Mouse (Mus musculus) heart, adult 18-20 months (tissue): Measurements from ENCODE around the gene Fgfr2. TPM values are rescaled to one million over a fixed set of nuclear protein-coding genes. Genes with fewer than 3 reads are reported as not detected.
"Not testable (repeated sequence)": the region's sequence is repeated elsewhere in the genome, so short reads cannot be mapped to it uniquely, and the experiment has no call there.

ENCODE experiments used
- DNase-seq, 2 experiments: peaks; one replicate each; pipeline ENCODE4 v3.0.0; 2021 to 2022; ENCODE audit warnings: mixed read lengths in 1 of 2
- total RNA-seq, 2 experiments: library from RNA; stranded (reverse); gene quantifications; 2 replicates each; pipeline ENCODE4 v1.2.3; 2021

The Fgfr2 gene
- total RNA-seq, 2 experiments from 2014 or later, result 1.3 to 2.6 TPM

DNA sequence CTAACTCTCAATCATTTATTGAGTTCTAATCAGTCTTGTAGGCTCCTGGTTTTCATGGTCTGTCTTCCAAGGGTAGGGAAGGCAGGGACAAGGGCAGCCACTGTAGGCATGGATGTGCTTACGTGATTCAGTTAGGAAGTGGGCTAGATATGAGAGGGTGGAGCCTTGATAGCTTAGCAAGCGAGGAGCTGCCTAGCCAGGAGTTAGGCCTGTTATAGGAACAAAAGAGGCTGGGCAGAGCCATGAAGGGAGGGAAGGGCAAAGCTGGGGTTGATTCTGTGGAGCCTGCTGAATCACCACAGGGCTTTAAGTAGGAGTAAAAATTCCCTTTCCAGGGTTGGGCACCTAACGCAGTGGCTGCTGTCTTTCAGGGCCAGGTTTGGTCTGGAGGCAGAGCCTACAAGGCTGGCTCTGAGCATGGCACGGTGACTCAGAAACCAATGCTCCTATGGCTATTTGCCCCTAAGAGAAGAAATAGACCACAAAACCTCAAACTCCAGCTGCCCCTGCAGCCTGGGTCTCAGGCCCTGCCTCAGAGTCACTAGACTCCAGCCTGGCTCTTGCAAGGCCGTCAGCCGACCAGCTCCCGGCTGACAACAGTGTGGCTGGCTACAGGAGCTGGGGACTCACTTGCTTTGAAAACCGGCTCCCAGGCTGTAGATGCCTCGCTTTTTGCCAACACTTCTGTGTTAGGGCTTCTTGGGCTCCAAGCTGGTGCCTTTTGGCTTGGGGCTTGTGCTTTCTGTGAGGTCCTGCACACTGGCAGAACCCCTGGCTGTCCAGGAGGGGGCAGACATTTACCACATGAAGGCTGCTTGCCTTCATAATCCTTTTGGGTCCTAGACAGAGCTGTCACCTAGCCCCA is 2449.7 kb downstream of the Fgfr2 start:
- DNase-seq, result peak in 1 of 2 experiments; percentile 72

DNA sequence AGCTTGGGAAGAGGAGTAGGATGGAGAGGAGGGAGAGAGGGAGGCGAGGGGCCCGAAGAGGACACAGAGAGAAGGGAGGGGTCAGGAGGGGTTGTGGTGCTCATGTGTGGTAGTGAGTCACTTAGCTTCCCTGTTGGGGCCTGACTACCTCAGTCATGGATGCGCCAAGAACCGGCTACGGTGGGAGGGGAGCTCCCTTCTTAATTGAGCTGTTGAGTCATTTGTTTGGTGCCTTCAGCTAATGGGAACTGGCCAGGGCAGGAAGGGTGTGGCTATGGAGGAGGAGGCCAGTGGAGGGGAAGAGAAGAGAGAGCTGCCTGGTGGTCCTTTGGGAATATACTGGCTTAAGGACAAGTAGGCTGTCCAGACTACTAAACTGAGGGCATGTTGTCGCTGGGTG is 2451.8 kb downstream of the Fgfr2 start:
- peak; percentile 87 to 93 for DNase-seq

- peak; percentile 57 to 83 for DNase-seq
Measured at GRCm38 (mm10) chr7:130670358-130670757, 2452.8 kb downstream of the Fgfr2 start.

DNA sequence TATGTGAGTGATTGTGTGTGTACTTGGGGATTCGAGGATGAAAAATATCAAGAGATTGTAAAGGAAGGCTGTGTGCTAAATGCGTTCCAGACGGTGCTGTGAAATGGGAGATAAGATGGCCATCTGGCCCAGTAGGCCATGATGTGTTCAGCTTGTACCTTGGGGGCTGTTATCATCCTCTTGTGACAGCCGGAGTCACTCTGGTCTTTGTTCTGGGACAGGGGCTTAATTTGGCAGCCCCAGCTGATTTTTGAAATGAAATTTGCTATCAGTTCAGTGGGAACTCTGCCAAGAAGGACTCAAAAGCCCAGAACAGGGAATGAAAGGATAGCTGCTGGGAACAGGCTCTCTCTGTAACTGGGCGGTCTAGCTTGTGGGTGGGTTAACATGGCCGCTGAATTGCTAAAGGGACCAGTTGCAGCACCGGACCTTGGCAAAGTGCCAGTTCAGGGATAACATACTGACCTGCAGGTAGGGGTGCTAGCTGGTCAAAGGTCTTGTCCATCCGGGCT is 2453.7 kb downstream of the Fgfr2 start:
- DNase-seq, result peak; percentile 82 to 84

DNA sequence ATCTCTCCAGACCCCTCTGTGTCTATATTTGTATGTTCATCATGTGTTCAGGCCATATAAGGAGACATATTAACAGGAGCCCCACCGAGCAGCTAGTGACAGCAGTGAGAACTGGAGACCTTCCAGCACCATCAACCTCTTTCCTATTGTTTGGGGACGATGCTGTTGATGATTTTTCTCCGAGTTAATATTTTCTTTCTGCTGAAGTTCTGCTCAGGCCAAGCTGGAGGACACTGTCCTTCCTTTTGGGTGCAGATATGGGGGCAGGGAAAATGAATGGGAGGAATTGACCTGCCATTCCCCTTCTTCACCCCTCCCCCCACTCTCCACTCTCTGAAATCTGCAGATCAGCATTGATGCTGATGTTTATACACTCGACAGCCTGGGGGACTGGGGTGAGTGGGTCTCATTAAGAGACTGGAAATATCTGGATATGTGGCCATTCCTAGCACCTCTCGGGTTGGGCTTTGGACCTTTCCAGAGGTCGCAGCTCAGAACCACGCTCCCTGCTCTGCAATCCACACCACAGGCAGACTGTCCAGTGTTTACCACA is 2454.3 kb downstream of the Fgfr2 start:
- DNase-seq, result peak in 1 of 2 experiments; percentile 54

GRCm38 (mm10) chr7:130668013-130668412 is 2455.1 kb downstream of the Fgfr2 start:
- not testable (repeated sequence) for DNase-seq

DNA sequence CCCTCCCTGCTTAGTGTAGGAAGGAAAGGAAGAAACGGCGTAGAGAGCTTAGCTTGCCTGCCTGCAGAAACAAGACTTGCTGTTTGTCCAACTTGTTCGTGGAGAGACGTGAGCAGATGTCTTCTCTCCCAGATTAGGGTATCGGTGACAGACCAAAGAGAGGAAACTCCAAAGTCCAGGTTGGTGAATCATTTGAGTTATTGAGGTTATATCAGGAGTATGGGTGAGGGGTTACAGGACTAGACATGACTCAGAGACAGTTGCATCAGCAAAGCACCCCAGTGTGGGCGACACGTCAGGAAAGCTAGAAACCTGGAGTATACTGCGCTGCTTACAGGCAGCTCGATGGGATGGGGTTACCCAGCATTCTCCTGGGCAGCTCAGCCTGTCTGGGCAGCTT is 2457.8 kb downstream of the Fgfr2 start:
- no peak for DNase-seq

DNA sequence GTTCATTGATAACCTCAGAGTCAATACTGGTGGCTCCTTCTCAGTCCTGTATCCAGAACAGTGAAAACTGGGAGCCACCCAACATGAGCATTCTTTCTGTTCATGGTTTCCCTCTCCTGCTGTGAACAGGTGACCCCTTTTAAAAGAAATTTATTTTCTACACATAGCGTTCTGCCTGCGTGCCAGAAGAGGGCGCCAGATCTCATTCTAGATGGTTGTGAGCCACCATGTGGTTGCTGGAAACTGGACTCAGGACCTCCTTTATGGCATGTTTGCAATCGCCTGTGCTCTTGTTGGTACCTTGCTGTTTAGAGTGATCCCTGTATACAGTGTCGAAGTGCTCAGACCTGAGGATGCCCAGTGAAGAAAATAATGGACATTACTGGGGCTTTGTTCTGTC is 2458.5 kb downstream of the Fgfr2 start:
- no peak for DNase-seq

- DNase-seq, result no peak
Measured at GRCm38 (mm10) chr7:130664037-130664436, 2459.1 kb downstream of the Fgfr2 start.

- no peak for DNase-seq
Measured at GRCm38 (mm10) chr7:130662869-130663268, 2460.3 kb downstream of the Fgfr2 start.

GRCm38 (mm10) chr7:130662250-130662649 is 2460.9 kb downstream of the Fgfr2 start:
- no peak for DNase-seq

GRCm38 (mm10) chr7:130659129-130659528 is 2464.0 kb downstream of the Fgfr2 start:
- no peak for DNase-seq

DNA sequence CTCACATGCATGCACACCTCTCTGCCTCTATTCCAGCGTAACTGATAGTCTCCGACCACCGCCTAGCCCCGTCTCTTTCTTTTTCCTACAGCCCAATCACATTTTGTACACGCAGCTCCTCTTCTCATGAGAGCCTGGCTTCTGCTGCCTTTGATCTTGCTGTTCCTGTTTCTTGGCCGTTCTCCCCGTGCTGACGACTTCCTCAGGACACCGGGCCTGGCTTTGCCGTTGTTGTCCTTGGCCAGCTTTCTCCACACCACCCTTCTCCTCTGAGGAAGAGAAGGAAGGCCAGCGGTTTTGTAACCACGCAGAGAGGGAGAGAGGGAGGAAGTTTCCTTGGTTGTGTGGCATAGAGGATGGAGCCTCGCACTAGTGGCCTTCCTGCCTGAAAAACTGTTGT is 2465.4 kb downstream of the Fgfr2 start:
- DNase-seq, result peak; percentile 93 to 97

DNA sequence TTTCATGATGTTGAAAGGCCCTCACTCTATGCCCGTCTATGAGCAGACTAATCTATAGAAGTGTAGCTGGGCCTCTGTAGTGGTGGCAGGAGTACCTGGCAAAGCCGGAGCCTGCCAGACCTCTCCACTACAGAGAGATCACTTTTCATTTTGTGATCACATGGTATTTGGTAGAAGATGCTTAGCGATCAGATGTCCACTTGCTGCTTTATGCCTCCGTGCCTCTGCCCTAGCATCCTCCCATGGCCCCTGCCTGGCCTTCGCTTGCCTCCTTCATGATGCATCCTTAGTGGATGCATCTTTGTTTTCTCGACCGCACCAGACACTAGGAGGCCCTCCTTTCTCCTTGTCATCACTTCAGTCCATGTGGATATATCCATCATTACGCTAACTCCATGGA is 2466.2 kb downstream of the Fgfr2 start:
- no peak for DNase-seq

DNA sequence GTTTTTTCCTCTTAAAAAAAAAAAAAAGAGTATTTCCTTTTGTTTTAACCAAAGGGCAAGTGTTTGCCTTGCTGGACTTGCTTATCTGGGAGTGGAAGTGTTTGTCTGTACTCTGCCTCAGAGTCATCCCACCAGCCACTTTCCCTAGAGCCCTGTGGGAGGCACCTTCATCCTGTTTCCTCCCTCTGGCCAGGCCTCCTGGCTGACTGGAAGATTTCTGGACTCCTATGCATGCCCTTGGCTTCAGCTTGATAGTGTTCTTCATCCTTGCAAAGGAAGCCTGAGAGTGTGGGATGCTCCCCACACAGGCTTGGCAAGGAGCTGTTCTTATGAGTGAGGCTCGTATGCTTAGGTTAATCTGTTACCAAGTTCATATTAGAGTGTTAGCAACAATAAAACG is 2468.6 kb downstream of the Fgfr2 start:
- DNase-seq, result peak; percentile 72 to 89

GRCm38 (mm10) chr7:130653036-130653555 is 2470.1 kb downstream of the Fgfr2 start:
- DNase-seq, result no peak

GRCm38 (mm10) chr7:130650621-130651020 is 2472.5 kb downstream of the Fgfr2 start:
- DNase-seq, result no peak

DNA sequence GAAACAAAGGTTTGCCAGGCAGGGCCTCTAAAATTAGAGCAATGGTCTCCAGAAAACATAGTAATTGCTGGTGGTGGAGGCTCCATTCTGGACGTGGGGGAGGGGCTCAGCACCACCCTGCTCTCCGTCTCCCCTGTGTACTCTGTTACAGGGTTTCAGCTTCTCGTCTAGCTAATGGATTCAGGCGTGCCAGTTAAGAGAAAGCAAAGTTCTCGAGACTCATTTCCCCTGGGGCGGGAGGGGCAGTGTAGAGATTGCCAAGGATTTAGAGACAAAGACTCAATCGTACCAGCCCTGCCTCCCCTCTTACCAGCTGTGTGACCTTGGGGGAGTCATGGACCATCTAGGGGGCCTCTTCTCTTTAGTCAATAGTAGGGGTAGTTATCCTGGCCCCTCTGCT is 2473.9 kb downstream of the Fgfr2 start:
- peak; percentile 57 to 65 for DNase-seq

- DNase-seq, result no peak
Measured at GRCm38 (mm10) chr7:130648061-130648460, 2475.1 kb downstream of the Fgfr2 start.

DNA sequence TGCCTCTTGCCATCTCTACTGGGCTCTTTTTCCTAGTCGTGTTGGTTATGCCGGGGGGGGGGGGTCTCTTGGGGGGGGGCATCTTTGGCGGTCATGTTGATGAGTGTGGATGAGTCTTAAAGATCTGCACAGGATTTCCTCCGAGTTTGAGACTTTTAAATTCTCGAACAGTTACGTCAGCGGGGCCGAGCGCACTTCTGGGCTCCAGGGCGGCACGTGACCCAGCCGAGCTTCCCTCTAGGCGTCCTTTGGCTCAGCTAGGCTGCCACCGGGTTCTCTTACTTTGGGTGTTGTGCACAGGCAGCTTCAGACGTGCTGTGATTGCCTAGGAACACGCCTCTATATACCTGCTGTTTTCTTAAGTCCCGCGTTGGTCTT is 2476.4 kb downstream of the Fgfr2 start:
- DNase-seq, result peak; percentile 88 to 93

GRCm38 (mm10) chr7:130645994-130646761 is 2477.0 kb downstream of the Fgfr2 start:
- DNase-seq, result peak; percentile 90

DNA sequence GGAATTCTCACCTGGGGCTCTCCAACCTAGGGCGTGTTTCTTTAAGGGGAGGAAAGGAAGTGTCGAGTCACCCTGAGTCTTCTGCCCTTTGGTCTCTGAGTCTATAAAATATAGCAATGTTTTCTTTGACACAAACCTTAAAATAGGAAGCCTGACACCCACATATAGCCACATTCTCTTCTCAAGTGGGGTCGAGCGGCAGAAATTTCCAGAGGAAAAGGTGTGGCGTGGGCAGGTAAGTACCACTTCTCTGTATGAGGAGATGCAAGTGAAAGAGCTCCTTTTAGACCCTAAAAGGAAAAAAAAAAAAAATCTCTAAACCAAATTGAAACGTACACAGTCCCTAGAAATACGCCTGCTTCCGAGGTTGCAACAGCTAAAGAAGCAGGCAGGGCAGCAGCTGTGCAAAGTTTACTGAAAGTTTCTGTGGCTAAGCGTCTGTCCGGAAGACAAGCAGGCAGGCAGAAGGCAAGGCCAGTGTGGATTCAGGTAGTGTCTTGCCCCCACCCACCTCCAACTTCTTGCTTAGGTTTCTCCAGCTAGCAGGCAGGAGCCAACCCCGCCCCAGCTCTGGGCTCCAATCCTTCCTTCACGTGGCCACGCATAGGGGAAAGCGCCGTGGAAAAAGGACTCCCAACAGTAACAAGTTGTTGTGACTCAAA is 2477.7 kb downstream of the Fgfr2 start:
- DNase-seq, result no peak
